Mouse (Mus musculus) CD4-positive, CD25-positive, alpha-beta regulatory T cell, adult 2 months (primary cell): Measurements from ENCODE around the gene Itgae.

Experiments
- DNase-seq: peaks from one replicate; pipeline ENCODE4 v3.0.0-alpha.2; 2012; ENCODE audit warnings: low read depth, low spot score

Gene Itgae

GRCm38 (mm10) chr11:73090283-73090682, at the start of gene Itgae:
Gene Itgae (plus strand): TSS chr11:73090583.
- peak; percentile 36 for DNase-seq

- no peak for DNase-seq
These were observed 46.1 kb upstream of the Itgae start for GRCm38 (mm10) chr11:73044229-73044755.

GRCm38 (mm10) chr11:73044789-73045188, 45.6 kb upstream of the Itgae start:
- peak; percentile 49 for DNase-seq

DNA sequence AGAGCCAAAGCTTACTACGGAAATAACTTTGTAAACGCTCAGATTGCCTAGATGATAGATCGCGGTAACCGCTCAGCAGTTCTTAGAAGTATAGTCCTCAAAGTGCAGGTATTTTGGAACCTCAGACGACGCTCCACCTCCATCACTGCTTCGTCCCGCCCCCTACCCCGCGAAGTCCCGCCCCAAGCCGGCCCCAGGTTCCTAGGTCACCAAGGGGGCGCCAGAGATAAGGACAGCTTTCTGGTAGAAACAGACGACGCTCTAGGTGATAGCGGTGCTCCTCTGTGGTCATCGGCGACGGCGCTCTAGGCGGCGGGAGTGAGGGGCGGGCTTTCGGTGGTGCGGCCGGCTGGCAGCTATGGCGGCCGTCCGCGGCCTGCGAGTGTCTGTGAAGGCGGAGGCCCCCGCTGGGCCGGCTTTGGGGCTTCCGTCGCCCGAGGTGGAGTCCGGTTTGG, 42.8 kb upstream of the Itgae start, which contains the start of gene Ncbp3:
Gene Ncbp3, plus strand, starts transcription at position 242 of the 455 bp plus-strand sequence.
- peak; percentile 98 for DNase-seq

GRCm38 (mm10) chr11:73048030-73048876, 42.1 kb upstream of the Itgae start:
- DNase-seq, result peak; percentile 69

GRCm38 (mm10) chr11:73049335-73049734, 41.0 kb upstream of the Itgae start:
- DNase-seq, result peak; percentile 82

GRCm38 (mm10) chr11:73052795-73053194, 37.6 kb upstream of the Itgae start:
- DNase-seq, result no peak

GRCm38 (mm10) chr11:73057701-73058100, 32.7 kb upstream of the Itgae start:
- DNase-seq, result no peak

- no peak for DNase-seq
These were observed 30.8 kb upstream of the Itgae start for GRCm38 (mm10) chr11:73059630-73060029.

DNA sequence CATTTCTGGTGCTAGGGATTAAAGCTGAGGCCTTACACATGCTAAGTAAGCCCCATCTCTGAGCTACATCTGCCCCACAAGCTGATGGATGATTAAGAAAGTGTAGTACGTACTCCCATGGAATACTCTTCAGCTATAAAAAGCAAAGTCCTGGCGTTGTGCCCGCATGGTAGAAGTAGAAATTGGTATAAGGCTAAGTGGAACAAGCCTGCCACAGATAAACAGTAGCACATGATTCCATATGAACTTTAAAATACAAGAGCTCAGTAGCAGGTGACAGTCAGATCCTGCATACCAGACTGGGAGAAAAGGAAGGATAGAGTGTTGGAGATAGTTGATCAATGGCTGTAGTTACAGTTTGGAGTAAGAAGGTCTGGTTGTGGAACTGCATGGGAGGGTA, 29.0 kb upstream of the Itgae start:
- no peak for DNase-seq

DNA sequence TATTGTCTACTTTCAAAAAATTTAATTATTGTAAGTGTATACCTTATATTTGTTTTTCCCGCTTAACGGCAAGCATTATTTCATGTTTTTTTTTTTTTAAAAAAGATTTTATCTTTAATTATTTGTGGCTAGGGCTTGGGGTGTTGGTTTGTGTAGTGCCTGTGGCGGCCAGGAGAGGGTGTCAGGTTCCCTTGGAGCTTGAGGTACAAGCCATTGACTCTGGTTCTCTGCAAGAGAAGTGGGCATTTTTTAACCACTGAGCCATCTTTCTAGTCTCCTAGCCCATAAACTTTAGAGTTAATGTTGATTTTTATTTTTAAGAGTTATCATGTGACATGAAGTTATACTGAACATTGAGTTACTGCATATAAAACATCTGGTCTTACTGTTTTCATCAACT, 18.5 kb upstream of the Itgae start:
- peak; percentile 80 for DNase-seq

DNA sequence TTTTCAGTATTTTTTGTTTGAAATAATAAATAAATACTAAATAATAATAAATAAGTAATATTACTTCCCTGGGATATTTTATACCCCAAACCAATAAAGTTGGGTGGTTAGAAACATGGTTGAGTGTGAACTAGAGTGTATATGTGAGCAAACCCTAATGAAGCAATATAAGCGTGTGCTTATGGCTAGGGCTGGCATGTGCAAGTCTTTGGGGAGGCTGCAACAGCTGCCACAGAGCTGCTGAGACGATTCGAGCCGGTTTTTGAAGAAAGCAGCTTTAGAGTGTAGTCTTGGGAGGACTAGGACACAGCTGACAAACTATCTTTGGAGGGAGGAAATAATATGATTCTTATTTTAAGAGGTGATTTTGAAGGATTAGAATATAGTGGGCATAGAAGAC, 14.1 kb upstream of the Itgae start:
- DNase-seq, result no peak

- no peak for DNase-seq
These were observed 13.7 kb upstream of the Itgae start for GRCm38 (mm10) chr11:73076733-73077132.

DNA sequence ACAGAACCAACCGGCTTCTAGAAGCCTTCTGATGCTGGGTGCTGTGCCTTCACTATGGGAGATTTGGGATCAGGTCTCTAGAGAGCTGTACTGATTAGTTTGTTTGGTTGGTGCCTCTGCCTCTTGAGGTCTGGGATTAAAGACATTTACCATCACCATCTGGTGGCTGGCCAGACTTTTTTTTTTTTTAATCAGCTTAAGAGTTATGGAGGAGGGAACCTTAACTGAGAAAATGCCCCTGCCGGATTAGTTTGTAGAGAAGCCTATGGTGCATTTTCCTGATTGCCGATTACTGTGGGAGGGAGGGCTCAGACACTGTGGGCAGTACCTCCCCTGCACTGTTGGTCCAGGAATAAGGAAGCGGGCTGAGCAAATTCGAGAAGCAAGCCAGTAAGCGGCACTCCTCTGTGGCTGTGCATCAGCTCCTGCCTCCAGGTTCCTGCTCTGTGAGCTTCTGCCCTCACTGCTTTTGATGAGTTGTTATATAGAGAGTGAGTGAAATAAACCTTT, 13.1 kb upstream of the Itgae start:
- no peak for DNase-seq

DNA sequence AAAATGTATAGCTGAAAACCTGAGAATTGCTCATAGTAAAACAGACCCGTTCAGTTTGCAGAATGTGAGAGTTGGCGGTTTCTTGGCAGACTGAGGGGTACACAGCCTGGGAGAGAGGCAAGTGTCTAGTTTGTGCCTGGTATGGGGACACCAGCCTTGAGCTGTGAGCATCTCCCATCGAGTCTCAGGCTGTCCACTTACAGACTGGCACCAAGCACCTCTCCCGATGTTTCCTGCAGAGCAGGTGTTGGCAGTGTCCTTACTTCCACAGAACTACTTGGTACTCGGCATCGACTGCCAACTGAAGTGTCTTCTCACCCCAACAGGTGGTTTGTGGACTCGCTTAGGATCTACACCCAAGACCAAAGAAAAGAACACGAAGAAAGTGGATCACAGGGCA, 11.8 kb upstream of the Itgae start:
- no peak for DNase-seq

DNA sequence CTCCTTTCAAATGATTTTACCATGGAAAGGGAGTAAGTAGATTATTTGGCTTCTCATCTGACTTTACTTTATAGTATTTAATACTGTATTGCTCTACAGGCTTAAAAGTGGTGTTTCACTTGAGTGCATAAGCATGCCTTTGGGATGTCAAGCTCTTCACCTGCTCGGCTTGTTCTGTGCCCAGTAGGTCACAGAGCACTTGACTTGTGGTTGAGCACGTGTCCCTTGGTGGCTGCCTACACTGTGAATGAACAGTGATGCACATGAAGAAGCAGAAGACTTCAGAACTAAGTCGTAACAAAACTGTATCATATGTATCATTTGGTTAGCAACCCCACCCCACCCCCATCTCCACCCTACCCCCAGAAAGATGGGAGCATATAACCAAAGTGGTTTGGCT, 10.1 kb upstream of the Itgae start:
- DNase-seq, result no peak

GRCm38 (mm10) chr11:73084303-73084702, 6.1 kb upstream of the Itgae start:
- peak; percentile 70 for DNase-seq

- DNase-seq, result no peak
These were observed 5.6 kb upstream of the Itgae start for GRCm38 (mm10) chr11:73084804-73085231.

DNA sequence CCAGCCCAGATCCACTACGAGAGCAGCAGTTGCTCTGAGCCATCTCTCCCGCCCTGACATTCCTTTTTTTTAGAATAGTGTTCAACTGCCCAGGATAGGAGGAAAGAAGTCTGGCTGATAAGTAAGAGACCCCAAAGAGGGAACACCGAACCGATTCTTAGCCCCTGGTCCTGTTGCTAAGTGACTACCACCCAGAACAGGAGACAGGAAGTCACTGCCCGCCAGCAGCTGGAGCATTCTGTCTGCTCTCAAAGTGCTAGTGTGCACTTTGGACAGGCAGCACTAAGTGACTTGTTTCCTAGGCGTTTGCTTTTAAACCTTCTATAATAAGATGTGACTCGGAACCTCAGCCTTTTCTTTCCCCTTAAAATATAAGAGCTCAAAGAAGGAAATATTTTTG, 5.0 kb upstream of the Itgae start:
- DNase-seq, result peak; percentile 45

DNA sequence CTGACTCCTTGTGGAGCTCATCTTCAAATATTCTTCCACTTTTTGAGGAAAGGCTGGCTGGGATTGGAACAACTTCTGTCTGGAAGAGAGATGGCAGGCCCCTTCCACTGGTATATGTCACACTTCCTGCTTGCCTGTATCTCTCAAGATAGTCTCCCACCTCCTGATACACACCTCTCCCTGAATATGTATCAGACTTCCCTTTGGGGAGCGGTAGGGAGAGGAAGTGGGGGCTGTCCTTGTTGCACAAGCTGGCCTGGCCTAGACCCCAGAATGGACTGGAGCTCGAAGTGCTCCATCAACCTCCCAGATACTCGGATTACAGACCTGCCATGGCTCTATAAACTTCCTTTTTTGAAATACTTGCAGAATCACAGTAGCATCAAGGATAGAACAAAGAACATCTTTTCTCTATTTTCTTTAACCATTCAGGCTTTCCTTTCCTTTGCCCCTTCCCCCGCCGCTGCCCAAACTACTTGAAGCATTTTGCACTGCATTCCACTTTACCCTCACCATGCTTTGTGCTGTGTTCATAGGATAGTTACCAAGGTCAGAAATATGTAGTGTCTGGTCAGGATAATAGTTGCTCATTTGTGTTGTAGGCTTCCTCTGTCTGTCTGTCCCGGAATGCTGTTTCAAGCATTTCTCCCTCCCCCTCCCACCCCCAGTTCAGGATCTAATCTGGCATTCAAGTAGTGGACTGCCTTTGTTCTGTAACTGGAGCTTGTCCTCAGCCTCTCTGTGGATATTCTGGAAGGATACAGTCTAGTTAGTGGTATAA, 2.5 kb upstream of the Itgae start:
- DNase-seq, result no peak

- DNase-seq, result no peak
These were observed 443 bp downstream of the Itgae start for GRCm38 (mm10) chr11:73090826-73091225.

DNA sequence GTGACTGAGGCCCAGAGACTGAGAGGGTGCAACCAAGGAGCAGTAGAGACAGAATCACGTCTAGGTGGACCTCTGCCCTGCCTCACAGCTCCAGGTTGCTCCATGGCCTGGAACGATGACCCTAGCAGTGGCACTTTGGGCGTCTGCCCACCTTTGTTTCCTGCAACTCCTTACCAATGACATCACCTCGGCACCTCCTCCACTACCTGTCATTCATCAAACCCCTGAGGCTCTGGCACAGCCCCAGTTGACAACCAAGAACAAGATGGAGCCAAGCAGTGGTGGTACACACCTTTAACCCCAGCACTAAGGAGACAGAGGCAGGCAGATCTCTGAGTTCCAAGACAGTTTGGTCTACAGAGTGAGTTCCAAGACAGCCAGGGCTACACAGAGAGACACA, 1.7 kb downstream of the Itgae start:
- DNase-seq, result no peak
